Mouse (Mus musculus) kidney, postnatal 10 days (tissue): ENCODE measurements around the gene Pdcd4.

Source experiments
- DNase-seq: peaks from one replicate; pipeline ENCODE4 v3.0.0; 2021; ENCODE audit warnings: mixed read lengths

Pdcd4 gene

GRCm38 (mm10) chr19:53892061-53892460, at the start of gene Pdcd4:
TSS of gene Pdcd4 (plus strand) at chr19:53892231.
- DNase-seq: peak; percentile 69

GRCm38 (mm10) chr19:53843972-53844371, 48.1 kb upstream of the Pdcd4 start:
- no peak for DNase-seq

DNA sequence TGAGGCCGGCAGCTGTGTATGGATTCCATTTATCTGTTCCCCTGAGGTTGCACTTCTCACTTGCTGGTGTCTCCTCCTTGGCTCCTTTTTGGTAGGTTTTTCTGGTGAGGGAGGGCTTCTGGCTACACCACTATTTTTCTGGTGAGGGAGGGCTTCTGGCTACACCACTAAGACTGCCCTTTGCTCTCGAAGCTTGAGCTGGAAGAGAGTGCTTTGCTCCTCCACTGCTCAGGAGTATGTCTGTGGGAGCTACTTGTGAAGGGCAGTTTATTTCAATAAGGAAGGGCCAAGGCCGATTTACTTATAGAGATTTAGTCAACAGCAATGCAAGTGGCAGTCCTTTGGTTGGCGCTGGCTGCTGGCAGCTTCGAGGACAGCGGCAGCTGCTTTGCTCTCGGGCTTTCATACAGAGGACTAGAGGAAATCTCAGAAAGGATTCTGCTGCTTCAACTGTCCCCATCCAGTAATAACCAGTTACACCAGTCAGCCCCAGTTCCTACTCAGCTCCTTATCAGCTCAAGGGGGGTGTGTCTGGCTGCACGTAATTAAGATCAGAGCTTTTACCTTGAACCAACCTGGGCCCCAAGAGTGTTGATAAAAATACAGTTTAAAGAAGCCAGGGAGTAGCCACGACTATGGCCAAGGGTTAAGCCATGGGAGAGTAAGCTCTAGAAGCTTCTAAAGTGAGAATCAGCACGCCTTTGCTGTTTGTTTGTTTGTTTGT, 43.6 kb upstream of the Pdcd4 start:
- DNase-seq: no peak

DNA sequence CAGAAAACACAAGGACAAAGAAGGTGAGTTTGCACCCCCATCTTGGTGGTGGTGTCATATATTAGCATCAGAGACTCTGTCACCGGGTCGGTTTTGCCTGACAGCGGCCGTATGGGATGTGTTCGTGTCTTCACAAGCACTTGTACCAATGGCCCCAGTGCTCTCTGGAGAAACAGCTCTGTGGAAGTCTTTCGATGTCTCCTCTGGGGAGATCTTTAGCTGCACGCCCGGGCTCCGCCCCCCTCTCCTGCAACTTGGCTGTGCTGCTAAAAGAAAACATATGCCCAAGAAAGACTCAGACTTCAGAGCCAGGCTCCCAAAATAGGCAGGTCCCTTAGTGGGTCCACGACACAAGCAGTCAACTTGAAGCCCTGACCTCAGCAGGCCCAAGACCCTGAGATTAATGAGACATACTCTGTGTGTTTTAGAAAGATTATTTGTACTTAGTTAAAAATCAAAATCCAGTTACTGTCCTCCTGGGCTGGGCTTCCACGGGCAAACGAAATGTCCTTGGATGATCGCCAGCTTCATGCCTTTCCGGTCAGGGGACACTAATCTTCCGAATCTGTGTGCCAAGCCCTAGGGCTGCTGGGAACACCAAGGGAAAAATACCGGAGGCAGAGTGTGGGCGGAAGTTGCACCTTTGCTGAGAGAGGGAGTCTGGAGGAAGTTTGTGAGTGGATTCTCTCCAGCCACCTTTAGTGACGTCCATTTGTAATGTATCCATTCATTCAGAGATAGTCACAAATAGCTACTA, 41.7 kb upstream of the Pdcd4 start:
- peak; percentile 84 for DNase-seq

DNA sequence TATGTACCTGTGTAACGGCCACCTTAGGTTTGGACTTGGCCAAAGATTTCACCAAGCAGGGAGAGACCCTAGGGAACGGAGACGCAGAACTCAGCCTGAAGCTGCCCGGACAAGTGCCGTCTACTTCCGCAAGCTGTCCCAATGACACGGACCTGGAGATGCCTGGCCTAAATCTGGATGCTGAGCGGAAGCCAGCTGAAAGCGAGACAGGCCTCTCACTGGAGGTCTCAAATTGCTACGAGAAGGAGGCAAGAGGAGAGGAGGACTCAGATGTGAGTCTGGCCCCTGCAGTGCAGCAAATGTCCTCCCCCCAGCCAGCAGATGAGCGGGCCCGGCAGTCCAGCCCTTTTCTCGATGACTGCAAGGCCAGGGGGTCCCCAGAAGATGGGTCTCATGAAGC, 40.7 kb upstream of the Pdcd4 start:
- no peak for DNase-seq

- DNase-seq: no peak
Measured at GRCm38 (mm10) chr19:53851826-53852698, 40.0 kb upstream of the Pdcd4 start.

GRCm38 (mm10) chr19:53852699-53853451, 39.2 kb upstream of the Pdcd4 start:
- DNase-seq: peak; percentile 76

DNA sequence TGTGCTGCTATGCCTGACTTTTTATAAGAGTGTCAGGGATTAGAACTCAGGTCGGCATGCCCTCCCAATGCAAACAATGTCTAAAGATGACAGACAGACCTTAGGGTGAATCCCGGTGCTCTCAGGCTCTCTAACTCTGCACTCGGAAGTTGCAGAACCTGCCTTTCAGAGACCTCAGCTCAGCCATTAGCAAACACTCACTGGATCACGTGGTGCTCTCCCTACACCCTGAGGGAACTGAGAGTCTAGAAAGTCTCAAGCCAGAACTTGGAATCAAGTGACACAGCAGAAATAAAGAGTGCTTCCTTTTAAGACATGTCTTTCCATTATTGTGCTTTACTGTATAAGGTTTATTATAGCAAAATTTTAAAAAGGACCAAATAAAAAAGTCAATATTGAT, 37.1 kb upstream of the Pdcd4 start:
- no peak for DNase-seq

- DNase-seq: no peak
Measured at GRCm38 (mm10) chr19:53855781-53856180, 36.2 kb upstream of the Pdcd4 start.

GRCm38 (mm10) chr19:53856794-53857193, 35.2 kb upstream of the Pdcd4 start:
- DNase-seq: no peak

GRCm38 (mm10) chr19:53857962-53858361, 34.1 kb upstream of the Pdcd4 start:
- DNase-seq: no peak

- DNase-seq: peak; percentile 52
Measured at GRCm38 (mm10) chr19:53859149-53859548, 32.9 kb upstream of the Pdcd4 start.

DNA sequence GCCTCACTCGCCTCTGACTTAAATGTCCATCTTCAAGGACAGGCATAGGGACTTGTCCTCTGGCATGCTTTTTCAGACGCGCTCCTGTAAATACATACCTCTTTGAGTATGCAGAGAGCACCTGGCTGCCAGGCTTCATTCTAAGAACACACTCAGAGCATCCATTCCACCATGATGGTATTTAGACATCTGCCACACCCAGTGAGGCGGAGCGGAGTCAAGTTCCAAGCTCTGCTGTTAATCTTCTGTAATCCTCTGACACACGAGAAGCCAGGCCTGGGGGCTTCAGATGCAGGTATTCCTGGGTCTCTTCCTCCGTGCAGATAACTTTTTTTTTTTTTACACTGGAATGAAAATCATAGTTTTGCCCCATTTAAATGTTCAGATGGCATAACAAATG, 32.4 kb upstream of the Pdcd4 start:
- DNase-seq: no peak

DNA sequence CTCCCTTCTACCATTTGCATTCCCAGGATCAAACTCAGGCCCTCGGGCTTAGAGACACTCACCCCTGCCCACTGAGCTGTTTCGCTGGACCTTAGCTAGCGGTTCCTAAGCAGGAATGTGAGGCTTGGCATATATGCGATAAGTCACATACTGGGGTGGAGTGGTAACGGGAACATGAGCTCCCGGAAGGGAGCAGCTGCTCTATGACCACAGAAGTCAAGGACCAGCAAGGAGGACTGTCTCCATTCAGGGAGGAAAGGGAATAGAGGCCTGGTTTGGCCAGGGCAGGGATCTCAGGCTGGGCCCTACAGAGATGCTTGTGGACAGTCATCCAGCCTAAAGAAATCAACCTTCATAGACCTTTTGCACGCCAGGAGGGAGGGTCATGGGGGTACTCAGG, 30.7 kb upstream of the Pdcd4 start:
- DNase-seq: no peak

- no peak for DNase-seq
Measured at GRCm38 (mm10) chr19:53862573-53863246, 29.3 kb upstream of the Pdcd4 start.

- no peak for DNase-seq
Measured at GRCm38 (mm10) chr19:53867238-53867637, 24.8 kb upstream of the Pdcd4 start.

DNA sequence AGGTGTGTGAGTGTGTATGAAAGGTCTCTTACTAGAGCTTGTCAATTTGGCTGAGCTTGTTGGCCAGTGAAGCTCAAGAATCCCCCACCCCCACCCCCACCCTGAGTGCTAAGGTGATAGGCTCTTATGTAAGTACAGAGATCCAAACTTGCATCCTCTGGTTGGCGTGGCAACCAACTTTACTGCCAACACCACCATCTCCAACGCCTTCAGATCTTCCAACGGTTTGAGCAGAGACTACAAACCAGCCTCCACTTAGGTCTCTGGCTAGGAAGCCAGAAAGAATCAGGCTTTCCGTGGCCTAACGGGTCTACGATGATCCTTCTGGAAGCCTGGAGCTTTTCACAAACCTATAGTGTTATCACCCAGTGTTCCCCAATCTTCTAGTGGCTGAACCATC, 23.9 kb upstream of the Pdcd4 start:
- DNase-seq: no peak

- DNase-seq: no peak
Measured at GRCm38 (mm10) chr19:53868796-53869195, 23.2 kb upstream of the Pdcd4 start.

- no peak for DNase-seq
Measured at GRCm38 (mm10) chr19:53869427-53870385, 22.3 kb upstream of the Pdcd4 start.

- DNase-seq: no peak
Measured at GRCm38 (mm10) chr19:53870568-53870967, 21.5 kb upstream of the Pdcd4 start.

DNA sequence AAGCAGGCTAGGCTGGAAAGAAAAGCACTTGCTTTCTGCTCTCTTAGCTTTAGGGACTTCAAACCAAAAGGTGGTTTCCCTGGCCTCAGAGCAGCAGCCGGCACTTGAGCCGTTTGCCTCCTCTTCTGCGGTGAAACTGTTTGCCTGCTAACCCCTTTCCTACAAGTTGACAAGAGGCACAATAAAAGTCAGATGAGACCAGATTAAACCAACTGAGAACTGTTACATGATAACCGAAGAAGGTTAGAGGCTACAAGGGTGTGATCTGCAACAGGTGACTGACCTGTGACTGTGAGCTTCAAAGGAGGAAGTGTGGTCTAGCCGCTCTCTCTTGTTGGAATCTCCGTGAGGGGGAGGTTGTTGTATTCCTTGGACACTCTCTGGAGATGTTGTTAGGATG, 20.5 kb upstream of the Pdcd4 start:
- no peak for DNase-seq
